Mouse (Mus musculus) heart, adult 2 months (tissue): ENCODE results near the gene Col6a4.

Experiments used
- EP300 ChIP-seq: fragments of 200-500 bp; IDR thresholded peaks from 2 replicates; pipeline ENCODE4 v1.6.1; 2011; ENCODE audit warnings: low read depth, low read length, control low read depth; ENCODE audit not compliant: insufficient read depth
- POLR2A ChIP-seq: fragments of 200-500 bp; IDR thresholded peaks from 2 replicates; pipeline ENCODE4 v1.6.1; 2011; ENCODE audit warnings: mild to moderate bottlenecking, low read depth, low read length, control low read depth; ENCODE audit not compliant: insufficient read depth

GRCm38 (mm10) chr9:106077953-106078352 lies 18.6 kb downstream of the Col6a4 start:
- no peak for TF ChIP-seq POLR2A
- TF ChIP-seq EP300, result no peak
